Mouse (Mus musculus): ENCODE data around the gene Hmga1.
A peak's percentile ranks its signal among the peaks of the same experiment; 100 is the strongest.

The Hmga1 gene

DNA sequence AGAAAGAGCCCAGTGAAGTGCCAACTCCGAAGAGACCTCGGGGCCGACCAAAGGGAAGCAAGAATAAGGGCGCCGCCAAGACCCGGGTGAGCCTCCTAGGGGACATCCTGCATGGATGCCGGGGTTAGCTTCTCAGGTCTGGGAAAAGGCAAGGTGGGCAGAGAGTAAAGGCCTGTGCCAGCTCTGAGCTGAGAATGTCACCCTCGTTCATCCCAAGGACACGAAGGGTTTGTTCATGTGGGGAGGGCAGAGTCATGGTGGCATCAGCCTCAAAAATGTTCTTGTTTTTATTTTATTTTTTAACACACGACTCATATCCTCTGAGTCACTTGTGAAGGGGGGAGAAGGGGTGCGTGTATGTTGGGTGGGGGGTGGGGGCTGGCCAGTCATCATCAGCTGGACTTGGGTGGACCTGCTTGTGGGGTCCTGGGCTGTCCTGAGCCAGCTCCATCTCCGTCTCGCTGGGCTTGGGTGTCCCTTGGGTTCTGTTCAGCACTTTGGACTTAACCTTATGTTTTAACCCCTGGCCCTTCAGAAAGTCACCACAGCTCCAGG, 4.7 kb downstream of the Hmga1 start:
- DNase-seq (ENCODE audit: low spot score), result no peak

GRCm38 (mm10) chr17:27561809-27562526, 5.7 kb downstream of the Hmga1 start:
- no peak for DNase-seq (ENCODE audit: low spot score)

DNA sequence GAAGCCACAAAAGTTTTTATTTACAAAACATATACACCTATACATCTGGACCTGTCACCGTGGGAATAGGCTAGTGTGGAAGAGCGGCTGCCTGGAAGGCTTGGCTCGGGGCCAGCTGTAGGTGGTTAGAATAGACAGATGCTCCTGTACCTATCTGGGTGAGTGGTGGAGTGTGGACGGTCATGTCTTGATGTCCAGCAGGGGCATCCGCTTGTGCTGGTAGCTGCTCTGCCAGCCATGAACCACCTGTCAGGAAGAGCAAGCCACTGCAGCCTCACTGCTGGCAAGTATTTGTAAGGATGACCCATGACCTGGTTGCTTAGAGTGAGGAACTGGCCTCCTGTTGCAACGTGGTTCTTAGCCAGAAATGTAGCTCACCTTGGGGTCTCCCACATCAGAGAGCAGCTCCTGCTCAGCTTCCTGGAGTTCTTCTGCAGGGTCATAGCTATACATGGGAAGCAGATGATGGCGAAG, 7.5 kb downstream of the Hmga1 start:
- peak; percentile 27 for DNase-seq (ENCODE audit: low spot score)

DNA sequence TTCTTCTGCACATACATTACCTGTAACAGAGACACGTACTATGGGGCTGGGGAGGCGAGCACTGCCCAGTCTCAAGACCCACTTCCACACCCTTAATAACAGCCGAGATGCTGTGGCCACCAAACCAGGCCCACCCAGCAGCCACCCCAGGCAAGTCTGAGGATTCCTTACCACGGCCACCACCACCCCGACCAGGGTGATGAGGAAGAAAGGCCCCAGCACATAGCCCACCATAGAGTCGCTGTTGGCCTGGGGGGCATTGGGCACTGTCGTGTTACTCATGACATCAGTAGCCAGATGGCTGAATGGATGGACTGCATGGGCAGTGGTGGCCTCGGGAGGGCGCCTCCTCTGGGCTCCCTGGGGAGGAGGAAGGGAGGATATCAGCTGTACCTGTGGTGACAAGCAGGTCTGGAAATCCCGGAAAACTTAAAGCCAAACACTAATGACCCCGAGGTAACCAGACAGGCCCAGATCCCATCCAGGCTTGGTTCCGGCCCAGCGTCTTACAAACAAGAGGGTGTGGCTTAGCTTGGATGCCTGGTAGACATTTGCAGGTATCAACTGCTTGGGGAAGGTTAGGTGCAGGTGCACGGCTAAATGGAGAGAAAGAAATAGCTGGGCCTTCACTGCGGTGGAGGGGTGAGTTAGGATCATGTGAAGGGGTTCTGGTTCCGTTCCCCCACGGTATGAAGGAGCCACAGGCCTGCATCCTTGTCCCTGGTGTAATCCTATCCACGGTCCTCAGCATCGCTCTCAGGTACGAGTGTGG, 8.3 kb downstream of the Hmga1 start:
- peak; percentile 55 for DNase-seq (ENCODE audit: low spot score)

GRCm38 (mm10) chr17:27565163-27565941, 9.1 kb downstream of the Hmga1 start, which contains the start of gene AI413582:
TSS of gene AI413582 (minus strand) at chr17:27565756.
- peak; percentile 96 for DNase-seq (ENCODE audit: low spot score)

DNA sequence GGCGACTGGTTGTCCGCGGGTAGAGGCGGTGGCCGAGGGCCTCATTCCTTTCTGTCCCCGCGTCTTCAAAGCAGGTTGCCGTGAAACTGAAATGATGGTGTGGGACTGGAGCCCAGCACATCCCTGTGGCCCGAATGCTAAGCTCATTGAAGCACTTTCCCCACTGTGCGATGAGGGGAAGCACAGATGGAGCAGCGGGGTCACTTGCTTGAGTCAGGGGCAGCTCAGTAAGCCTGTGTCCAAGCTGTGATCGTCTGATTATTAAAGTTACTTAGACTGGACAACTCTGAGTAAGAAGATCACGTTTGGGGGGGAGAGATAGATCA, 9.6 kb downstream of the Hmga1 start:
- DNase-seq (ENCODE audit: low spot score), result no peak

GRCm38 (mm10) chr17:27568228-27568627, 11.9 kb downstream of the Hmga1 start:
- DNase-seq (ENCODE audit: low spot score), result no peak

GRCm38 (mm10) chr17:27571315-27571714, 15.0 kb downstream of the Hmga1 start:
- DNase-seq (ENCODE audit: low spot score), result no peak

- no peak for DNase-seq (ENCODE audit: low spot score)
Measured at GRCm38 (mm10) chr17:27573772-27574320, 17.5 kb downstream of the Hmga1 start.

DNA sequence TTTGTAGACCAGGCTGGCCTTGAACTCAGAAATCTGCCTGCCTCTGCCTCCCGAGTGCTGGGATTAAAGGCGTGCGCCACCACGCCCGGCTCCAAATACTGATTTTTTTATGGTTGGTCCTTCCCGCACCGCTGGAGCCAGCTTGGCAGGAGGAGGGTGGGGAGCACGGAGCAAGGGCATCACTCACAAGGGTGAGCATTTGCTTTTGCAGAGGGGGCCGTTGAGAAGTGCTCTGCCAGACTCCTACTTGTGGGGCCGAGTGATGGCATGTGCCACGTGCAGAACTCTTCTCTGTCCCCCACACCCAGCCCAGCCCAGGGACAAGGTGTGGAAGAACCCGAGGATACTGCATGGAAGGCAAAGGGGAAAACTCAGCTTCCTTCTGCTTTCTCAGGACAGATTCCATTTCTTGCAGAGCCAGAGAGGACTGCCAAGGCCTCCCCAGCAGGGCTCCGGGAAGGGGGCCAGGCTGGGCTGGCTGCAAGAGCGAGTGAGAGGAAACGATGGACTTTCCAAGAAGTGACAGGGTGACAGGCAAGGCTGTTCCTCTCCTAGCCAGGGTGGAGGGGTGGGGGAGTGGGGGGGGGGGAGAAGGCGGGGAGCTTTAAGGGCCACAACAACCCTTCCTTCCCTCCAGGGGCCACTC, 18.3 kb downstream of the Hmga1 start:
- no peak for DNase-seq (ENCODE audit: low spot score)

DNA sequence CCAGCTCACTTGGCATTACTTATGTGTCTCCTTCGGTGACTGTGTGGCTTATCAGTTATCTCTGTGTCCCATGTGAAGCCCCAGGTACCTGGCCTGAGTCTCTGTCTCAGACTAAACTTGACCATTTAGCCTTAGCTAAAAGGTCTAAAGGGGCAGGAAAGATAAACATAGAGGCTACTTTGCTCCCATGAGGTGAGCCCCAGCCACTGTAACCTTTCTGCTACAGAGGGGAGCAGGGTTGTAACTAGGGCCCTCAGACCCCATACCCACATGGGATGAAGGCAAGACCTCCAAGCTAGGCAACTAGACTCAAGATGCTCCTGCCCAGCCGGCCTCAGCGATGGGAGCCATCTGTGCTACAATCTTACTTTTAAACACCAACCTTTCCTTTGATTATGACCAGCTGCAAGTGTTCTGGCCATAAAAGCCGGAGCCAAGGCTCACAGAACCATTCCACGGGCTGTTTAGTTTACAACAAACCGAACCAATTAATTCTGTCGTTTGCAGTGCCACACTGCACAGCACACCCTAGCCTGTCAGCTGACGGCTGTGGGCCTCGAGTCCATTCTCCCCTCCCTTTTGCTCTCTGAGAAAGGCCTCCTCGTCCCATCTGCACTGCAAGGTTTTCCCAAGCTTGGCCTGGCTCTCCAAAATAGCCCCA, 18.9 kb downstream of the Hmga1 start:
- DNase-seq (ENCODE audit: low spot score), result no peak

GRCm38 (mm10) chr17:27576056-27576455, 19.8 kb downstream of the Hmga1 start:
- DNase-seq (ENCODE audit: low spot score), result no peak

- peak; percentile 34 for DNase-seq (ENCODE audit: low spot score)
Measured at GRCm38 (mm10) chr17:27577468-27577867, 21.2 kb downstream of the Hmga1 start.

DNA sequence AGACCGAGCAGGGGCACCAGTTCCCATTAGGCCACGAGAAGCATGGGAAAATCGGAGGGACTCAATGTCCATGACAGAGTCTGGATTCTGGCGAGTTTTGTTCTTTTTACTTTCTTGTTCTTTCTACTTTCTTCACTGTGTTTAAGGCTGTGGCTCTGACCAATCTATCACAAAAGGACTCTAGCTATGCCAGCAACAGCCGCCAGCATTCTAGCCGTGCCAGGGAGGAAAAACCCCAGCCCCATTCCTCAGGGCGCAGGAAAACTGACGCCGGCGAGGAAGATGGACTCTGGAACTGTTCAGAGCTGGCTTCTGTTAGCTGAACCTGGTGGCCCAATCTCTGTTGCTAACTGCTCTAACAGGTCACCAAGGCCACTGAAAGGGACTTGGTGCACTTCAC, 22.2 kb downstream of the Hmga1 start:
- DNase-seq (ENCODE audit: low spot score), result no peak

GRCm38 (mm10) chr17:27579816-27580215, 23.5 kb downstream of the Hmga1 start:
- no peak for DNase-seq (ENCODE audit: low spot score)

GRCm38 (mm10) chr17:27580392-27581068, 24.2 kb downstream of the Hmga1 start:
- no peak for DNase-seq (ENCODE audit: low spot score)

DNA sequence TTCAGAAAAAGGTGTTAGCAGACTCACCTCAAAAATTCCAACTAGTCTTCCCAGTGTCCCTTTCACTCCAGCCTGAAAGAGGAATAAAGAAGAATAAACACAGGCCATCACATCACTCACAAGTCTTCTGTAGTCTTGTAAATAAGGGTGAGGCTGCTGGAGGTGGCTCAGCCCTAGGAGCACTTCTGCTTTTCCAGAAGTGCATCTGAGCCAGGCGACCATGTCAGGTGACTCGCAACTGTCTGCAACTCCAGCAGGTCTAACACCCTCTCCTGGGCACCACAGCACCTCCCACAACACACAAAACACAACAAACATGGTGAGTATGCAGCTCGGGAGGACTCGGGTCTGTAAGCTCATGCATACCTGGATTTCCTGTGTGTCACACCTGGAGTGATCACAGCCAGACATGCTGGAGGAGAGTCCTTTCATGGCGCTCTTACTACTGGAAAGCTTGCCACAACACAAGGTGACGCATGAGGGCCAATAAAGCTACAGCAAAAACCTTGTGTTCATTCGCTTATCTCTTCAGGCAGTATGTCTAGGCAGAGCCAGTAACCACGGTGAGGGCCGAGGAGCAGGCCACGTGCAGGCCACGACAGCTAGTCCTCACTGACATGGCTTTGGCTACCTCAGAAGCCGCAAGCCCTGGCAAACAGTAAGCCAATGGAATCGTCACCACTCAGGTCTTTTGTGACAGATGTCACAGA, 27.0 kb downstream of the Hmga1 start:
- no peak for DNase-seq (ENCODE audit: low spot score)

GRCm38 (mm10) chr17:27586661-27587060, 30.4 kb downstream of the Hmga1 start:
- no peak for DNase-seq (ENCODE audit: low spot score)

GRCm38 (mm10) chr17:27587252-27587651, 31.0 kb downstream of the Hmga1 start:
- DNase-seq (ENCODE audit: low spot score), result no peak

DNA sequence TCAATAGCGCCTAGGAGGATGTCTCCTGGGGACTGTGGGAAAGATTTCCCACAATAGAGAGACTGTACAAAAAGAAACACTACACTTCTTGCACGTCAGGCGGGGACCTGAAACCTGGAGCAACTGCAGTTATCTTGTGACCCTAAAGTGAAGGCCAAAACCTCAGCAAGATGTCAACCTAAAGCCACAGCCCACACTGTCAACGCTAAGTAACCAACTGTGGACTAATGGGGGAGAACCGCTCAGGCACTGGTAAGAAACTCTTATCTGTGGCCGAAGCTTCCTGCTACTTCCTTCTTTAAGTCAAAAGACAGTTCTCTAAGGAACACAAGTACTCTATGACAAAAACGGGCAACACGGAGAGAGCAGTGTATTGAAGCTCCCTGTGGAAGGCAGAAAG, 31.9 kb downstream of the Hmga1 start:
- DNase-seq (ENCODE audit: low spot score), result no peak

Measured in embryo, embryonic 10.5 days (tissue).